Comparison of ENCODE assay signal across 8 mouse cellular contexts in genomic region chr4:43453413-43453812, GRCm38 (mm10). TPM values are rescaled to one million over a fixed set of nuclear protein-coding genes. Genes with fewer than 3 reads are reported as not detected.
DNase-seq lines count a peak whose midpoint lies in the region; ATAC-seq and TF ChIP-seq lines count a peak whose summit lies in the region.

No protein-coding gene starts in this region.

- peak overlapping the region; percentile 60 for H3K4me2 ChIP-seq in heart, embryonic 15.5 days
- peak overlapping the region; percentile 58 for H3K4me2 ChIP-seq in intestine, postnatal 0 days (replicated peaks; ENCODE audit: low read depth)
- H3K4me2 ChIP-seq in neural tube, embryonic 14.5 days (ENCODE audit: low read depth, low read length) = peak overlapping the region; percentile 33

- WGBS in heart, embryonic 15.5 days = under 1% methylated on average over 18 of the region's 18 CpGs
- 5% methylated on average over 17 of the region's 18 CpGs for WGBS in intestine, postnatal 0 days
- WGBS in neural tube, embryonic 14.5 days = 0% methylated on average over 18 of the region's 18 CpGs

- DNase-seq in heart, adult 11 months = no peak
- peak; percentile 49 for DNase-seq in embryo, embryonic 11 days
- DNase-seq in right cerebral cortex, postnatal 25 days = no peak
- DNase-seq in cerebellum, postnatal 36 days = no peak
- DNase-seq in spleen, postnatal 4 days (ENCODE audit: low spot score in 2 of 2) = no peak

- no peak for TF ChIP-seq CTCF in intestine, postnatal 0 days (IDR thresholded peaks at IDR 0.05; ENCODE audit: low read depth)

- no peak for ATAC-seq in heart, embryonic 15.5 days (replicated peaks; ENCODE audit: insufficient number of reproducible peaks, insufficient read depth, low FRiP score, low read depth)
- no peak for ATAC-seq in intestine, postnatal 0 days
- no peak for ATAC-seq in neural tube, embryonic 14.5 days (ENCODE audit: low read depth)

- peak overlapping the region; percentile 31; the same call in 1 of the 2 replicates for H3K9ac ChIP-seq in heart, embryonic 15.5 days
- H3K9ac ChIP-seq in intestine, postnatal 0 days (ENCODE audit: low read depth, low read length) = peak overlapping the region; percentile 26; the same call in 1 of the 2 replicates
- 0 out of 2 replicates have a peak overlapping the region, but pooled peaks have one; percentile 21 for H3K9ac ChIP-seq in neural tube, embryonic 14.5 days (replicated peaks; ENCODE audit: low read depth, low read length)

- H3K4me3 ChIP-seq in heart, embryonic 15.5 days = peak overlapping the region; percentile 23
- H3K4me3 ChIP-seq in intestine, postnatal 0 days (ENCODE audit: low read depth, low read length) = peak overlapping the region; percentile 16
- H3K4me3 ChIP-seq in neural tube, embryonic 14.5 days (ENCODE audit: low read depth, low read length) = no peak overlapping the region

- H3K27ac ChIP-seq in heart, embryonic 15.5 days = no peak overlapping the region
- no peak overlapping the region for H3K27ac ChIP-seq in intestine, postnatal 0 days (ENCODE audit: low read depth, low read length)
- H3K27ac ChIP-seq in neural tube, embryonic 14.5 days (ENCODE audit: low read depth, low read length) = no peak overlapping the region

- peaks cover 23% of the 10 kb centered on the region for H3K4me1 ChIP-seq in heart, embryonic 15.5 days (replicated peaks)
- no peaks in the 10 kb centered on the region; the same call in 1 of the 2 replicates for H3K4me1 ChIP-seq in intestine, postnatal 0 days (replicated peaks; ENCODE audit: control insufficient read depth, insufficient read depth, low read length)
- peaks cover 9% of the 10 kb centered on the region; the same call in 1 of the 2 replicates for H3K4me1 ChIP-seq in neural tube, embryonic 14.5 days (ENCODE audit: control insufficient read depth, insufficient read depth, low read length)

- H3K27me3 ChIP-seq in heart, embryonic 15.5 days = peaks cover 37% of the 10 kb centered on the region
- H3K27me3 ChIP-seq in intestine, postnatal 0 days (replicated peaks; ENCODE audit: control insufficient read depth, insufficient read depth, low read length) = peaks cover 26% of the 10 kb centered on the region
- no peaks in the 10 kb centered on the region for H3K27me3 ChIP-seq in neural tube, embryonic 14.5 days (ENCODE audit: control insufficient read depth, insufficient read depth, low read length)

- no peaks in the 10 kb centered on the region for H3K36me3 ChIP-seq in heart, embryonic 15.5 days
- H3K36me3 ChIP-seq in intestine, postnatal 0 days (ENCODE audit: control insufficient read depth, insufficient read depth) = no peaks in the 10 kb centered on the region
- 0 out of 2 replicates have a peak, but pooled peaks cover under 1% of the 10 kb centered on the region for H3K36me3 ChIP-seq in neural tube, embryonic 14.5 days (ENCODE audit: control insufficient read depth, insufficient read depth, low read length)

- H3K9me3 ChIP-seq in heart, embryonic 15.5 days (replicated peaks) = no peaks in the 10 kb centered on the region
- H3K9me3 ChIP-seq in intestine, postnatal 0 days (ENCODE audit: control insufficient read depth) = no peaks in the 10 kb centered on the region
- H3K9me3 ChIP-seq in neural tube, embryonic 14.5 days (ENCODE audit: control insufficient read depth, low read length) = no peaks in the 10 kb centered on the region

RNA-seq across cellular contexts. Expression of gene Cd72, which starts 1.0 kb away (rescaled TPM):
- 2.1 and 5.2 TPM in 2 replicates for polyA plus RNA-seq in heart, embryonic 15.5 days (2015; fragmentation: Nextera tagmentation; extraction: Ambion mirVana)
- polyA plus RNA-seq in intestine, postnatal 0 days (2015; fragmentation: Nextera tagmentation; extraction: Ambion mirVana) = 3.2 and 3.7 TPM in 2 replicates
- 6.6 and 7.4 TPM in 2 replicates for polyA plus RNA-seq in neural tube, embryonic 14.5 days (2014; fragmentation: Nextera tagmentation; extraction: Ambion mirVana)

RNA-seq across cellular contexts. Expression of gene Tesk1, which starts 11.7 kb away (rescaled TPM):
- 3.1 and 5.8 TPM in 2 replicates for polyA plus RNA-seq in heart, embryonic 15.5 days (2015; fragmentation: Nextera tagmentation; extraction: Ambion mirVana)
- polyA plus RNA-seq in intestine, postnatal 0 days (2015; fragmentation: Nextera tagmentation; extraction: Ambion mirVana) = 4.6 and 4.7 TPM in 2 replicates
- 16.4 and 19.0 TPM in 2 replicates for polyA plus RNA-seq in neural tube, embryonic 14.5 days (2014; fragmentation: Nextera tagmentation; extraction: Ambion mirVana)

RNA-seq across cellular contexts. Expression of gene Fam166b, which starts 24.5 kb away (rescaled TPM):
- 0.16 and 0.18 TPM in 2 replicates for polyA plus RNA-seq in heart, embryonic 15.5 days (2015; fragmentation: Nextera tagmentation; extraction: Ambion mirVana)
- 0.16 TPM in 1 of 2 replicates, not detected in the other for polyA plus RNA-seq in intestine, postnatal 0 days (2015; fragmentation: Nextera tagmentation; extraction: Ambion mirVana)
- polyA plus RNA-seq in neural tube, embryonic 14.5 days (2014; fragmentation: Nextera tagmentation; extraction: Ambion mirVana) = 1.2 and 1.4 TPM in 2 replicates

RNA-seq across cellular contexts. Expression of gene Sit1, which starts 30.1 kb away (rescaled TPM):
- polyA plus RNA-seq in heart, embryonic 15.5 days (2015; fragmentation: Nextera tagmentation; extraction: Ambion mirVana) = 0.10 and 1.4 TPM in 2 replicates
- polyA plus RNA-seq in intestine, postnatal 0 days (2015; fragmentation: Nextera tagmentation; extraction: Ambion mirVana) = not detected in 2 replicates
- polyA plus RNA-seq in neural tube, embryonic 14.5 days (2014; fragmentation: Nextera tagmentation; extraction: Ambion mirVana) = not detected in 2 replicates

RNA-seq across cellular contexts. Expression of gene Ccdc107, which starts 39.3 kb away (rescaled TPM):
- 71.4 and 74.5 TPM in 2 replicates for polyA plus RNA-seq in heart, embryonic 15.5 days (2015; fragmentation: Nextera tagmentation; extraction: Ambion mirVana)
- polyA plus RNA-seq in intestine, postnatal 0 days (2015; fragmentation: Nextera tagmentation; extraction: Ambion mirVana) = 79.8 and 83.1 TPM in 2 replicates
- polyA plus RNA-seq in neural tube, embryonic 14.5 days (2014; fragmentation: Nextera tagmentation; extraction: Ambion mirVana) = 81.4 and 87.2 TPM in 2 replicates
